Mouse (Mus musculus) cerebellum, adult 9-11 months (tissue): ENCODE data around the gene Brinp1.
"Not testable (repeated sequence)": the region's sequence is repeated elsewhere in the genome, so short reads cannot be mapped to it uniquely, and the experiment has no call there.

Experiments used
- DNase-seq: peaks from one replicate; pipeline ENCODE4 v3.0.0; 2022

The Brinp1 gene

DNA sequence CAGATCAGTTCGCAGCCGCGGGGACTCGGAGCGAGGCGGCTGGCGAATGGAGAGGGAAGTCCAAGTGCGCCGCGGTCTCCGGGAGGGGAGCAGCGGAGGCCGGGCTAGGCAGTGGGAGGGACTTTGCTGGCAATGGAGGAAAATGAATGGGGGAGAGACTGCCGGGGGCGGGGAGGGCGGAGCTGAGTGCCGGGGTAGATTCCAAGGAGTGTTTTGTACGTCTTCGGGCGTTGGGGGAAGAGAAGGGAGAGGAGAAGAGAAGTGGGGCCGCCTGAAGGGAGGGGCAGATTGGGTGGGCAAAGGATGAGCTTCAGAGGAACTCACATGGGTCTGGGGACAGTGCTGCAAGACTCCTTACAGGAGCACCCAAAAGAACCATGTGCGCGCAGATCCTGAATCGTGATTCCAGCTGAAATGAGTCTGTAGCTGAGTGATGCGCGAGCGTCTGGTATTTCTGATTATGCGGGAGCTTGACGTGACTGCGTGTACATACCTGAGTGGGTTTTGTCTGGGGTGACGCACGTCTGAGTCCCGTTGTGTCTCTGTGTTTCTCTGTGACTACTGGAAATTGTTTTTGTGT is at the start of gene Brinp1:
TSS of gene Brinp1 (minus strand) at position 76 of the 580 bp plus-strand sequence.
- peak; percentile 96 for DNase-seq

DNA sequence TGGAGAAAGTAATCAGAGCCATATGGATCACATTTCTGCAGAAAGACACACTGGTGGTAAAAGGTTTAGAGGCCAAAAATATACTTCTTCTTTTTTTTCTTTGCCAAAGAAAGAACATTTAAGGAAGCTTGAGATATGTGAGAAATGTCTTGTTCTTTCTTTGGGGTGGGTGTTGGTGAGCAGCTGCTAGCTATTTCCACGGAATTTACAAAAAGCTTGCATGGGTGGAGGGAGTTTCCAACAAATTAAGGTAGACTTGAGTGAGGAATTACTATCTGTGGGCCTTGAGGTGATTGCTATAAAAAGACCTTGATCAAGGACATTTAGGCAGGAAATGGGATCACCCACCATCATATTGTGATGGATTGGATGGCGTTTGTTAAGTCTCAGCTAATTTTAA is 3.1 kb upstream of the Brinp1 start:
- no peak for DNase-seq

- DNase-seq: no peak
Measured at GRCm38 (mm10) chr4:68955621-68956020, 1.4 kb upstream of the Brinp1 start.

GRCm38 (mm10) chr4:68953667-68954321 is 403 bp downstream of the Brinp1 start:
- no peak for DNase-seq

DNA sequence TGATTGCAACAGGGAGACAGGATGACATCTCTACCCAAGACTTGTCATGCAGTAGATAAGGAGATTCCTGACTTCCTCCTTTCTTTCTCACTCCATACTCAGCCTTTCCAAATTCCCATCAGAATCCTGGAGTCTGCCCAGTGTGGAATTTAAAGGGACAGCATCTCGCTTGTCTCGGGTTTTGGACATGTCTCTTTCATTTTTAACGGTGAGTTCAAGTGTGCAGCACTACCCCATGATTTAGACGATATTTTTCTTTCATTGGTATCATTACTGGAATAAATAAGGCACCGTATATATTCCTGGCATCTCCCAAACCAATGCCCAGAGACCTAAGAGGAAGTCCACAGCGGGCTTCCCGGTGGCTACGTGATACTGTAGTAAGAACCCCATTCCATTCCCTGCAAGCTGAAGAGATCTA is 1.1 kb downstream of the Brinp1 start:
- DNase-seq: peak; percentile 69

DNA sequence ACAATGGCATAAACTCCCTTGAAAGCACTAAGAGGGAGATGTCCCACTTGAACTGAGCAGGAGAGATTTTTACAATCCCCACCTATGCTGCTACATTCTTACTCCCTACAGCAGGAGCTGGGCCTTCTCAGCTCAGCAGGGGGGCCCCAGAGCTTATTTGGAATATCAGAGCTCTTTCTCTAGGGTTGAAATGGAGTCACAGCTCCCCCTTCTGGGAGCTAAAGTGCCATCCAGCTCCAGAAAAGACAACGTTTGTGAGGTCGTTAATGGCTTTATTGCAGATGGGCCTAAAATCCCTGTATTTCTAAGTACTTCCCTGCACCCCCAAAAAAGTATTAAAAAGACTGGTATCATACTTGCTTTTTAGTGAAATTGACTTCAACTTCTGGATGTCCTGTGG is 3.6 kb downstream of the Brinp1 start:
- DNase-seq: peak; percentile 93

DNA sequence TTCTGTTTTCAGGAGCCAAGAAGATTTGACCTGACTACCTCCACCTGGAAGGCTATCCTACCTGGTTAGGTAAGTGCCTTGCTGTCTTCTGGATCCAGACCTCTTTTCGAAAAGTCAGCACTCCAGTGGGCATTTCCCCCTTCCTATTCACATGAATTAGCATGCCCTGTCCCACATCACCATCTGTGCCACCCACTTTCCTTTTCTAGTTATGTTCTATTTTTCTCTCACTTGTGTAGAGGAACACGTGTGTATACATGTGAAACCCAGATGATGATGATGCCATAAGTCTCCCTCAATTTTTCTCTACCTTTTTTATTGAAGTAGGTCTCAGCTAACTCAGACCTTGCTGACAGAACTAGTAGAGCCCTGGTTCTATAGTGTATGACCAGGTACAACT is 11.3 kb downstream of the Brinp1 start:
- no peak for DNase-seq

- DNase-seq: no peak
Measured at GRCm38 (mm10) chr4:68930022-68930421, 24.2 kb downstream of the Brinp1 start.

GRCm38 (mm10) chr4:68926091-68926490 is 28.1 kb downstream of the Brinp1 start:
- DNase-seq: no peak

- DNase-seq: no peak
Measured at GRCm38 (mm10) chr4:68922944-68923343, 31.3 kb downstream of the Brinp1 start.

- no peak for DNase-seq
Measured at GRCm38 (mm10) chr4:68922504-68922903, 31.7 kb downstream of the Brinp1 start.

GRCm38 (mm10) chr4:68920127-68920526 is 34.1 kb downstream of the Brinp1 start:
- DNase-seq: no peak

DNA sequence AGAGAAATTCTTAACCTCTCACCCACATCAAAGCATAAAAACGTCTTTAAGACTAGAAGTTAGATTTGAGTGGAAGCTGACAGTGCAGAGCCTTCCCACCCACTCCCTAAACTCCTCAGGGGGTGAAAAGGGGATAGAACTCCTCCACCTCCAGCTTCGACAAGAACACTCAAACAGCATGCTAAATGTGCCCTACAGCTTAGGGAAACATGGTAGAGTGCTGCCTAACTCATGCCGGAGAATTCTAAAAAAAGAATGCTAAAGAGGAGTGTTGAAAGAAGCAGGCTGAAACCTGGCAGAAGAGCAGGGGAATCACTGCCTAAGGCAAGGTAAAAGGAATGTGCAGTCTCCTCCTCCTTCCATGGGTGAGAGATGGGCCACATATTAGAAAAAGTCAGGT is 43.3 kb downstream of the Brinp1 start:
- DNase-seq: no peak

GRCm38 (mm10) chr4:68906417-68907210 is 47.6 kb downstream of the Brinp1 start:
- DNase-seq: peak; percentile 38

DNA sequence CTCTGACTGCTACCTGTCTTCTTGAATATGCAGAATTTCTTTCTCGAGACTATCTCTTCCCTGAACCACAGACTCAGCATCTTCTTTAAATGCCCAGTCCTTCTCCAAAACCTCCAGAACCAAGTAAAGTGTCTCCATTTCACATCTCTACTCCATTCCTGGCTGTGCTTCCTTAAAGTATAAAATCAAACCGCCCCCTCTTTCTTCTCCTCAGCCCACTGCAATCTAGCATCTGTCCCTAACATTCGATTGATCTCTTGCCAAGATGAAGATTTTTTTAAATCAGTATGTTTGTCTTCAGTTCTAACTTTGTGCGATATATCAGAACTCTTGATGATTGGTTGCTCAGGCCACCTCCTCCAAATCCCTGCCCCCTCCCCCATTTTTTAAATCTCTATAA is 63.7 kb downstream of the Brinp1 start:
- no peak for DNase-seq

GRCm38 (mm10) chr4:68886276-68886675 is 67.9 kb downstream of the Brinp1 start:
- no peak for DNase-seq

DNA sequence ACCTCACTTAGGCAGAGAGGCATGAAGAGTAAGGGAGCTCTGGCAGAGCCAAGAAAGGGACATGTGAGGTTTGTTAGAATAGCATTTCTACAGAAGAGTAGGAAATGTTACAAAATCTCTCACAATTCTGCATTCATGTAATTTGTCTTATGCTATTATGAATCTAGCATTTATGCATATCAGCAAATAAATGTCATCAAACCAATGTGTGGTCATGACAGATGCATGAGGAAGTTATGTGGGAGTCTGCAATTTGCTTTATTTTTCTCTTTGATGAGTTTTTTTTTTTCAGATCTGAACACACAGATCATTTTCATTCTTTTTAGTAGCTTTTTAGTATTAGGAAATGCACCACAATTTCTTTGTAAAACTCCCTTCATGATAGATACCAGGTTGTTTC is 82.2 kb downstream of the Brinp1 start:
- DNase-seq: no peak

GRCm38 (mm10) chr4:68865135-68865767 is 88.9 kb downstream of the Brinp1 start:
- peak; percentile 28 for DNase-seq

GRCm38 (mm10) chr4:68864668-68865067 is 89.5 kb downstream of the Brinp1 start:
- peak; percentile 49 for DNase-seq

GRCm38 (mm10) chr4:68856868-68857267 is 97.3 kb downstream of the Brinp1 start:
- peak; percentile 62 for DNase-seq

DNA sequence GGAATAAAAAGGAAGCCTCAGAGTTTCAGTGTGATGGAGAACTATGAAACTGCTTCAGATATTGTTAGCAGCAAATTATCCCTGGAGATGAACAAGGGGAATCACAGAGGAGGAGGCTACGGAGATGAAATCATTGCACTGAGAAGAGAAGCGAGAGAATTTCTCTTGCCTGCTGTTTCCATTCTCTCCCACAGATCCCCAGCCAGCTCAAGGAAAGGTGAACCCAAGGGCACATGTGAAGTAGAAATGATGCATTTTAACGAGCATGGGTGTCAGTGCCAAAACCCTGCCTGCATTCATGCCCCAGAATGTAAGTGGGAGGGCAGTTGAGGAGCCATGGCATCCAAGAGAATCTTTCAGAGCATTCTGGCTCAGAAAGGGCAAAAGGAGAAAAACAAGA is 104.5 kb downstream of the Brinp1 start:
- no peak for DNase-seq

DNA sequence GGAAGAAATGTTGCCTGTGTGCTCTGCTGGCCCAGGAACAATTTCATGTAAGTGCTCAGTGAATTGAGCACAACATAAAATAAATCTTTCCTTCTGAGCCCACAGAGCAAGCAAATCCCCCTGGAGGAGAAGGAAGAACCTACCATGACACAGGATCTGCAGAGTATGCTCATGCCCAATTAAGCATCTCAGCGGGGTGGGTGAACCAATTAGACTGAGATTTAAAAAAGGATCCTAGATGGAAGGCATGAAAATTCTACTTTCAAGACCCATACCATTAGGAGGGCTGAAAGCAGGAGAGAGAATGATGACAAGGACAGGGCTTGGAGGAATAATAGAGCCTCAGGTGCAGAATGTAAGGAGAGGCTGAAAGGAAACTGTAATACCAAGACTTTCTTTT is 107.2 kb downstream of the Brinp1 start:
- peak; percentile 36 for DNase-seq

- DNase-seq: peak; percentile 24
Measured at GRCm38 (mm10) chr4:68845964-68846363, 108.2 kb downstream of the Brinp1 start.

DNA sequence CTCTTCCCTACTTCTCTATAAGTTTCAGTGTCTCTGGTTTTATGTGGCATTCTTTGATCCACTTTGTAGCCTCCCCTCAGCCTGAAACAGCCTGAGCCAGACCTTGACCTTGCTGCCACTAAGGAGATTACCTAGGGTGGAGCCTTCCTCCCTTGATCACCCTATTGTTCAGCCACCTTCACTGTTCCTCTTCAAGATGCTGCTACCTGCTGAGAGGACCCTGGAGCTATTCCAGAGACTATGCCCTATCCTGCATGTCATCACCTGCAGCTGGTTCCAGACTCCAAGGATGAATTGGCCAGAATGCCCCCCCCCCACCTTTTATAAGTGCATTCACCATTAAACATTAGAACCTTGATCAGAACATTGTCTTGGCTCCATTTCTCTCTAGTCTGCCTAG is 140.2 kb downstream of the Brinp1 start:
- not testable (repeated sequence) for DNase-seq
